Mouse (Mus musculus): ENCODE data around the gene Smyd3. TPM values are rescaled to one million over a fixed set of nuclear protein-coding genes. Genes with fewer than 3 reads are reported as not detected.

Smyd3 gene
- total and polyA plus RNA-seq, 2 experiments from 2014 or later, result 15.8 to 28.4 TPM

GRCm38 (mm10) chr1:179106103-179106701, 411.6 kb downstream of the Smyd3 start:
- H3K27ac ChIP-seq (ENCODE audit: low read depth, low read length), result 0 out of 2 replicates have a peak overlapping the region, but pooled peaks have one; percentile 12
- H3K9ac ChIP-seq (replicated peaks; ENCODE audit: low read length, poor library complexity, severe bottlenecking), result no peak overlapping the region
- ATAC-seq (ENCODE audit: low FRiP score) (no peak), DNase-seq (ENCODE audit: low spot score) (no peak)
- no peaks in the 10 kb centered on the region for H3K9me3 ChIP-seq (ENCODE audit: low read length)
- no peaks in the 10 kb centered on the region for H3K27me3 ChIP-seq (ENCODE audit: insufficient read depth, low read length)
- no peak for TF ChIP-seq CTCF (IDR thresholded peaks at IDR 0.05)
- WGBS, result 32% methylated on average over 18 of the region's 18 CpGs
- no peak overlapping the region for H3K4me2 ChIP-seq (ENCODE audit: low read depth, low read length, poor library complexity, severe bottlenecking)
- no peaks in the 10 kb centered on the region for H3K36me3 ChIP-seq (ENCODE audit: insufficient read depth, low read length)
- no peak overlapping the region for H3K4me3 ChIP-seq (ENCODE audit: low read depth, low read length)
- H3K4me1 ChIP-seq (ENCODE audit: insufficient read depth, low read length), result no peaks in the 10 kb centered on the region

- Histone ChIP-seq H3K9me3 (ENCODE audit: low read length) (no peaks in the 10 kb centered on the region), H3K4me3 (ENCODE audit: low read depth, low read length) (no peak overlapping the region), H3K27ac (ENCODE audit: low read depth, low read length) (no peak overlapping the region), H3K27me3 (ENCODE audit: insufficient read depth, low read length) (no peaks in the 10 kb centered on the region), H3K9ac (replicated peaks; ENCODE audit: low read length, poor library complexity, severe bottlenecking) (no peak overlapping the region), H3K4me2 (ENCODE audit: low read depth, low read length, poor library complexity, severe bottlenecking) (no peak overlapping the region), H3K36me3 (ENCODE audit: insufficient read depth, low read length) (no peaks in the 10 kb centered on the region), H3K4me1 (ENCODE audit: insufficient read depth, low read length) (no peaks in the 10 kb centered on the region)
- DNase-seq (ENCODE audit: low spot score), result no peak
- WGBS, result 94% methylated on average over 8 of the region's 8 CpGs
- ATAC-seq (ENCODE audit: low FRiP score), result no peak
- TF ChIP-seq CTCF (IDR thresholded peaks at IDR 0.05), result no peak
These were observed 413.4 kb downstream of the Smyd3 start for GRCm38 (mm10) chr1:179104447-179104846.

- ATAC-seq (ENCODE audit: low FRiP score), result no peak
- 74% methylated on average over 8 of the region's 8 CpGs for WGBS
- Histone ChIP-seq H3K4me2 (ENCODE audit: low read depth, low read length, poor library complexity, severe bottlenecking) (no peak overlapping the region), H3K4me1 (ENCODE audit: insufficient read depth, low read length) (no peaks in the 10 kb centered on the region), H3K27ac (ENCODE audit: low read depth, low read length) (no peak overlapping the region), H3K4me3 (ENCODE audit: low read depth, low read length) (no peak overlapping the region), H3K36me3 (ENCODE audit: insufficient read depth, low read length) (no peaks in the 10 kb centered on the region), H3K9ac (replicated peaks; ENCODE audit: low read length, poor library complexity, severe bottlenecking) (no peak overlapping the region), H3K9me3 (ENCODE audit: low read length) (no peaks in the 10 kb centered on the region), H3K27me3 (ENCODE audit: insufficient read depth, low read length) (no peaks in the 10 kb centered on the region)
- TF ChIP-seq CTCF (IDR thresholded peaks at IDR 0.05), result no peak
- no peak for DNase-seq (ENCODE audit: low spot score)
These were observed 420.8 kb downstream of the Smyd3 start for GRCm38 (mm10) chr1:179096993-179097392.

GRCm38 (mm10) chr1:179096323-179096722, 421.5 kb downstream of the Smyd3 start:
- Histone ChIP-seq H3K4me1 (ENCODE audit: insufficient read depth, low read length) (no peaks in the 10 kb centered on the region), H3K4me3 (ENCODE audit: low read depth, low read length) (no peak overlapping the region), H3K27ac (ENCODE audit: low read depth, low read length) (no peak overlapping the region), H3K9me3 (ENCODE audit: low read length) (no peaks in the 10 kb centered on the region), H3K36me3 (ENCODE audit: insufficient read depth, low read length) (no peaks in the 10 kb centered on the region), H3K9ac (replicated peaks; ENCODE audit: low read length, poor library complexity, severe bottlenecking) (no peak overlapping the region), H3K27me3 (ENCODE audit: insufficient read depth, low read length) (no peaks in the 10 kb centered on the region), H3K4me2 (ENCODE audit: low read depth, low read length, poor library complexity, severe bottlenecking) (no peak overlapping the region)
- ATAC-seq (ENCODE audit: low FRiP score), result no peak
- 81% methylated on average over 5 of the region's 5 CpGs for WGBS
- TF ChIP-seq CTCF (IDR thresholded peaks at IDR 0.05), result no peak
- no peak for DNase-seq (ENCODE audit: low spot score)

- TF ChIP-seq CTCF (IDR thresholded peaks at IDR 0.05), result no peak
- no peak for DNase-seq (ENCODE audit: low spot score)
- H3K4me1 ChIP-seq (ENCODE audit: insufficient read depth, low read length), result no peaks in the 10 kb centered on the region
- H3K27ac ChIP-seq (ENCODE audit: low read depth, low read length), result no peak overlapping the region
- no peaks in the 10 kb centered on the region for H3K9me3 ChIP-seq (ENCODE audit: low read length)
- no peak overlapping the region for H3K9ac ChIP-seq (replicated peaks; ENCODE audit: low read length, poor library complexity, severe bottlenecking)
- H3K4me2 ChIP-seq (ENCODE audit: low read depth, low read length, poor library complexity, severe bottlenecking), result no peak overlapping the region
- WGBS, result 87% methylated on average over 5 of the region's 5 CpGs
- no peaks in the 10 kb centered on the region for H3K36me3 ChIP-seq (ENCODE audit: insufficient read depth, low read length)
- H3K27me3 ChIP-seq (ENCODE audit: insufficient read depth, low read length), result no peaks in the 10 kb centered on the region
- H3K4me3 ChIP-seq (ENCODE audit: low read depth, low read length), result no peak overlapping the region
- ATAC-seq (ENCODE audit: low FRiP score), result no peak
These were observed 428.7 kb downstream of the Smyd3 start for GRCm38 (mm10) chr1:179089174-179089573.

GRCm38 (mm10) chr1:179087033-179087998, 430.5 kb downstream of the Smyd3 start:
- no peaks in the 10 kb centered on the region for H3K27me3 ChIP-seq (ENCODE audit: insufficient read depth, low read length)
- no peaks in the 10 kb centered on the region for H3K4me1 ChIP-seq (ENCODE audit: insufficient read depth, low read length)
- H3K4me2 ChIP-seq (ENCODE audit: low read depth, low read length, poor library complexity, severe bottlenecking), result no peak overlapping the region
- no peak overlapping the region for H3K9ac ChIP-seq (replicated peaks; ENCODE audit: low read length, poor library complexity, severe bottlenecking)
- no peak overlapping the region for H3K4me3 ChIP-seq (ENCODE audit: low read depth, low read length)
- H3K36me3 ChIP-seq (ENCODE audit: insufficient read depth, low read length), result no peaks in the 10 kb centered on the region
- peak; percentile 46 for DNase-seq (ENCODE audit: low spot score)
- no peak overlapping the region for H3K27ac ChIP-seq (ENCODE audit: low read depth, low read length)
- no peaks in the 10 kb centered on the region for H3K9me3 ChIP-seq (ENCODE audit: low read length)
- ATAC-seq (ENCODE audit: low FRiP score), result no peak
- WGBS, result 60% methylated on average over 6 of the region's 6 CpGs
- peak; percentile 55 for TF ChIP-seq CTCF (IDR thresholded peaks at IDR 0.05)

Data from midbrain, postnatal 0 days (tissue).